Mouse (Mus musculus) granulocyte monocyte progenitor cell, adult 5-6 weeks (primary cell): ENCODE measurements around the gene Casp9. TPM values are rescaled to one million over a fixed set of nuclear protein-coding genes. Genes with fewer than 3 reads are reported as not detected.
A peak's percentile ranks its signal among the peaks of the same experiment; 100 is the strongest.

Experiments
- ATAC-seq: replicated peaks from 2 replicates; pipeline ENCODE4 v1.8.0; 2016; ENCODE audit warnings: mild to moderate bottlenecking, moderate TSS enrichment, inconsistent platforms; ENCODE audit not compliant: poor library complexity, severe bottlenecking
- total RNA-seq, 2 experiments: library from RNA; stranded (forward) in 1 of 2; stranded (reverse) in 1 of 2; fragments of 200-712, 200-1000 nt in 1 of 2; fragments of >200 nt in 1 of 2; fragmentation: Nextera tagmentation in 1 of 2; gene quantifications; 2 replicates each; pipeline ENCODE4 v1.2.3; 2014 to 2017

Gene Casp9
- total RNA-seq, 2 experiments from 2014 or later: 11.1 to 11.5 TPM

GRCm38 (mm10) chr4:141816267-141816666 lies 22.9 kb downstream of the Casp9 start:
- ATAC-seq: no peak

DNA sequence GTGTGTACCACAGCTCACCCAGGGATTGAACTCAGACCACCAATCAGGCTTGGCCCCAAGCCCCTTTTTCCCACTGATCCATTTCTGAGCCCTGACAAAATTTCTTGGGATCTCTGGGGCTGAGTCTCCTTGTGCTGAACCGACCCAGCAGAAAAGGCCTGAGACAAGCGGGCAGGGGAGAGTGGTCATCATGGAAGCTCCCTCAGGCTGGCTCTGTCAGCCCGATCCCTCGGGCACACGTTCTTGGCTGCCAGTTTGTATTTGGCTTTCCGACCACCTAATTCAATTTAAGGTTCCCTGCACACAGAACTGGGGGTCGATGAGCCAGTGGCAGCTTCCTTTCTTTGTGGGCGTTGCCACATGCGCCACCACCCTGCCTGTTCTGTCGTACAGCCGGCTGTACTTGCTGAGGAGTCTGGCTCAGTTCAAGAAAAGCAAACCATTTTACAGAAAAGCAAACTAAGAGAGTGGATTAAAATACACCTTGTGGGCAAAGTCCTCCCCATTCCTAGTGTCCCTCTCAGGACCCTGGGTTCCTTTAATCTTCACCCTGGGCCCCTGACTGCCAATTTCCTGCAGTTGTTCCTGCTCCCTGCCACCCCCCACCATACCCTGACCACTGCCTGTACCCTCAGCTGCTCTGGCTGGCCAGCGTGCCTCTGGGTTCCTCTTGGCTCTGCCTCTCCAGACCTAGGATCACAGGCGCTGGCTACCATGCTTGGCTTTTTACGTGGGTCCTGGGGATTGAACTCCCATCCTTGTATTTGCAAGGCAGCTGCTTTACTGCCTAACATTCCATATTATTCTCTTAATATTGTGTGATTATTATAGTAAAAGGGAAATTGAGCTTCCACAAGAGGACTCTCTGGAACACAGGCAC lies 23.6 kb downstream of the Casp9 start:
- ATAC-seq: no peak

GRCm38 (mm10) chr4:141817706-141818105 lies 24.3 kb downstream of the Casp9 start:
- ATAC-seq: no peak

- ATAC-seq: no peak
Measured at GRCm38 (mm10) chr4:141818861-141819260, 25.4 kb downstream of the Casp9 start.

GRCm38 (mm10) chr4:141819316-141819715 lies 25.9 kb downstream of the Casp9 start:
- no peak for ATAC-seq

DNA sequence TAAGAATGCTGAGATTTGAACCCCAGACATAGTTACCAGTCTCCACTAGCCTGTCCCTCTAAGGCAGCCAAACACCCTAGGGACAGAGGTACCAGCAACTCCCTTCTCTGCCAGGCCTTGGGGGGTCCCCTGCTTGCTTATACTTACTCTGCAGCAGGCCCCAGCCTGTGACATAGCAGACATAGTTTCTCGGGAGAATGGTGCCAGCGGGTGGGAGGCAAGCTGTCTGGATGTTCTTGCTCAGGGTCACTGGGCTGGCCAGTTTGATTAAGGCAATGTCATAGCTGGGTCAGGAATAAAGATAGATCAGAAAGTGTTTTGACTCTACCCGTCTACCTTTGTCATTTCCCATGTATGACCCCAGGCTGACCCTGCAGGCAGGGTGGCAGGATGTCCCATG lies 27.8 kb downstream of the Casp9 start:
- ATAC-seq: no peak

GRCm38 (mm10) chr4:141822089-141822488 lies 28.7 kb downstream of the Casp9 start:
- no peak for ATAC-seq

- ATAC-seq: peak; percentile 75
Measured at GRCm38 (mm10) chr4:141822979-141823378, 29.6 kb downstream of the Casp9 start.

GRCm38 (mm10) chr4:141826060-141826459 lies 32.6 kb downstream of the Casp9 start, which contains the start of gene Cela2a:
Cela2a (minus strand) TSS chr4:141826160.
- ATAC-seq: no peak

DNA sequence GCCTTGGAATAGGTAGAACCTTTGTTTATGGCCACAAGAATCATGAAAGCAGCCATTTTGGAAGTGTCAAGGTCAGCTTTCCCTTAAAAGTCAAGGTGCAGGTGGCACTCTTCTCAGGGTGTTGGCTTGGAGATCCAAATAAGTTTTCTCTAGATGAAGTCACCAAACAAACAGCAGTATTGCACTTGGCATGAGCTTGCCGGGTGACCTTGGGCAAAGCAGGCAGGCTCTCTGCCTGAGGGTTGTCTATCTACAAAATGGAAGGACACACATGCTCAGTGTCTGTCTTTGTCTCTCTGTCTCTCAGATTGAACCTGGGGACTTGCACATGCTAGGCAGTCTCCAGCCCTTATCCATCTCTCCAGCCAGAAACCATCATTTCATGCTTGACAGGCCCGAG lies 34.0 kb downstream of the Casp9 start:
- no peak for ATAC-seq

- no peak for ATAC-seq
Measured at GRCm38 (mm10) chr4:141828177-141828576, 34.8 kb downstream of the Casp9 start.

- ATAC-seq: no peak
Measured at GRCm38 (mm10) chr4:141830381-141830780, 37.0 kb downstream of the Casp9 start.

DNA sequence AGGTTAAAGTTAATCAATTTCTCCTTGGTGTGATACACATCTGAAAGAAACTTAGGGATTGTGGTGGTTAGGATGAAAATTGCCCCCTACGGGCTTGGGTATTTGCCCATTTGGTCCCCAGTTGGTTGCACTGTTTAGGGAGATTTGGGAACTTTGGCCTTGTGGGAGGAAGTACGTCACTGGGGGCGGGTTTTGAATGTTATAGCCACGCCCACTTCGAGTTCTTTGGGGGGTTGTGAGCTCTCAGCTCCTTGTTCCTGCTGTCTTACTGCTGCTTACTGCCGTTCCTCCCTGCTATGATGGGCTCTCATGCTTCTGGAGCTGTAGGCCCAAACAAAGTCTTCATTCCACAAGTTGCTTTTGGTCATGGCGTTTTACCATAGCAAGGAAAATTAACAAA lies 37.9 kb downstream of the Casp9 start:
- ATAC-seq: no peak

DNA sequence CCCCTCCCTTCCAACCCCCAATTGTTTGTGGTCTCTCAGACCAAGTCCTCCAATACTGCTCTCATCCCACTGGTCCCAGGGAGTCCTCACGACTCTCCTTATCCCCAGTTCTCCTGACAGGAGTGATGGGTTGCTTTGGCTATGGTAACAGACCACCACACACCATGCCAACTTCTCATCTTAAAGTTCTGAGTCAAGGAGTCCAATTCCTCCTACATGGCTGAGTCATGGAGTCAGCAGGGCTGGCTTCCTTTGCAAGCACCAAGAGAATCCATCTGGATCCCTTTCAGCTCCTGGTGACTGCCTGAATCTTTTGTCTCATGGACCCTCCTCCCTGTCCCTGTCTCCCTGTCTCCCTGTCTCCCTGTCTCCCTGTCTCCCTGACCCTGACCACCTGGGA lies 40.5 kb downstream of the Casp9 start:
- ATAC-seq: no peak

DNA sequence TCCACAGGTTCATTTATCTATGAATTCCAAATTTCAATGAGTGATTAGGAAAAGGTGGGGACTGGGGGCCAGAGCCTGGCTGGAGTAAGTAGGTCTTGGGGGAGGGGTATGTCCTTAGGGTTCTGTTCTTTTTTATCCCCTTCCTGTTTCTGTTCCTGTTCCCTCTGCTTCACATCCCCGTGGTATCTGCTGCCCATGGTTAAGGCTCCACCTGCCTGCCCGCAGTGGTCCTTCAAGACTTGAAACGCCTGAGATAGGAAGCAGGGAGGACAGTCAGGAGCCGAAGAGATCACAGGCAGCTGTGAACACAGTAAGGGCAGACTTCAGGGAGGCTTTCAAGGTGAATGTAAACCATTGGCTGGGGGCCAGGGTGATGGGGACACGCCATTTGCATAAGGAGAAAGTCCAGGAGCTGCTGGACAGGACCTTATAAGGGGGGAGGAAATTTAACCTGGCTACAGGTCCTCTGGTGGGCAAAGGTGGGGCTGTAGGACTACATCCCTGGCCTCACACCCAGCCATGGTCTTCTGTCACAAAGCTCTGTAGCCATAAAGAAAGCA lies 41.2 kb downstream of the Casp9 start:
- peak; percentile 58 for ATAC-seq

DNA sequence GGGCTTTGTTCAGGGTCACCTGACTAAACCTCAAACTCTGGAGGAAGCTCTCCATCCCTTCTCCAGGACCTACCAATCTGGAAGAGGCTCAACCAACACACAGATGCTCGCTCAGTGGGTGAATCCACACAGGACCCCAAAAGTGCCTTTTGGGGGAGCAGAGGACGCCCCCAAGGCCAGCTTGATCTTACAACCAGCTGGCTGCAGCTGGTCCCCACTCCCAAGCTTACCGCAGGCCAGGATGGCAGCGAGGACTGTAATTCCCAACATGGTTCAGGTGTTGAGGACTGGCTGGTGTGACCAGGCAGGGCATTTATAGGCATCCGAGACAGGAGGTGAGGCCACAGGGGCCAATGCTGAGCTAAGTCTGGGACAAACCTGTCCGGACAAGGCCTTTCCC lies 52.6 kb downstream of the Casp9 start, which contains the start of gene Ctrc:
Gene Ctrc (minus strand): TSS at position 361 of the 400 bp plus-strand sequence.
- ATAC-seq: no peak

DNA sequence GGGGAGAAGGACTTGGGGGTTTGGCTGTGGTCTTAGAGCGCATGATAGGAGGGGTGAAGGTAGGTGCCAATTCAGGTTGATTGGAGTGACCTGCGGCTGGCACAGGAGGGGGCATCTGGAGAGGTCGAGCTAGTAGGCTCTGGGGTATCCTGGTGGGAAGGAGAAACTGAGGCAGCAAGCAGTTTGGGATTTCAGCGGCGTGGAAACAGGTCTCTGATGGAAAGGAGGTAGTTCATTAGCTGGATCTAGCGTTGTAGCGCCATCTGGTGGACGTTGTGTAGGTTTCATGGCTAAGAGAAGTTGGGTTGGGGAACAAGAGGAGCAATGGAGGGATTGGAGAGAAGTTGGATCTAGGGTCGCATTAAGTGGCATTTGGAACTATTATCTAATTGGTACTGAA lies 60.0 kb downstream of the Casp9 start:
- peak; percentile 38; the same call in 1 of the 2 replicates for ATAC-seq

GRCm38 (mm10) chr4:141857422-141857930 lies 64.1 kb downstream of the Casp9 start:
- peak; percentile 65 for ATAC-seq

- peak; percentile 50 for ATAC-seq
Measured at GRCm38 (mm10) chr4:141858501-141858900, 65.1 kb downstream of the Casp9 start.

- ATAC-seq: no peak
Measured at GRCm38 (mm10) chr4:141859351-141859750, 65.9 kb downstream of the Casp9 start.

DNA sequence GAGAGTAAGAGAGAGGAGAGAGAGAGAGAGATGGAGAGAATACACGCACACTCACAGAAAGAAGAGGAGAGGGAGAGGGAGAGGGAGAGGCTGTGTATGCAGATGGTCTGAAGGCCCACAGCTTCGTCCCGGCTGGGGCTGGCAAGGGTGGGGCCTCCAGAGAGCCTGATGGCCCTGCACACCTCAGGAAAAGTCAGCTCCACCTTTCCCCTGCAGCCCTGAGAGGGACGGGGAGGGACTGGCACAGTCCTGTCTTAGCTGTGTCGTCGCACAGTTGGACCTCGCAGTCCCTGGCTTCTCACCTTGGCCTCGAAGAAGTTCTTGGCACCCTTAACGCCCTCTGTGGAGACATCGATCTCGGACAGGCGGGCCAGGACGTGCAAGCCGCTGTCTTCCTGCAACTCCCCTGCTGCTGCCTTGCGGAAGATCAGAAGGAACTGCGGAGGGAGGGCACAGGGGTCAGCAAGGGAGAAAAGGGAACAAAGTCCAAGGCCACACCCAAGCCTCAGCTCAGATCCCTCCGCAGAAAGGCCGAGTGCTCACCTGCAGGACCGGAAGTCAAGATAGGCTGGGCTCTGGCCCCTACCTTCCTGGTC lies 66.9 kb downstream of the Casp9 start:
- ATAC-seq: peak; percentile 13; the same call in 1 of the 2 replicates
